Mouse (Mus musculus): Measurements from ENCODE around the gene Hipk4. TPM values are rescaled to one million over a fixed set of nuclear protein-coding genes. Genes with fewer than 3 reads are reported as not detected.

Hipk4 gene
- polyA plus RNA-seq, 1 experiment from 2014 or later: 0.87 TPM

DNA sequence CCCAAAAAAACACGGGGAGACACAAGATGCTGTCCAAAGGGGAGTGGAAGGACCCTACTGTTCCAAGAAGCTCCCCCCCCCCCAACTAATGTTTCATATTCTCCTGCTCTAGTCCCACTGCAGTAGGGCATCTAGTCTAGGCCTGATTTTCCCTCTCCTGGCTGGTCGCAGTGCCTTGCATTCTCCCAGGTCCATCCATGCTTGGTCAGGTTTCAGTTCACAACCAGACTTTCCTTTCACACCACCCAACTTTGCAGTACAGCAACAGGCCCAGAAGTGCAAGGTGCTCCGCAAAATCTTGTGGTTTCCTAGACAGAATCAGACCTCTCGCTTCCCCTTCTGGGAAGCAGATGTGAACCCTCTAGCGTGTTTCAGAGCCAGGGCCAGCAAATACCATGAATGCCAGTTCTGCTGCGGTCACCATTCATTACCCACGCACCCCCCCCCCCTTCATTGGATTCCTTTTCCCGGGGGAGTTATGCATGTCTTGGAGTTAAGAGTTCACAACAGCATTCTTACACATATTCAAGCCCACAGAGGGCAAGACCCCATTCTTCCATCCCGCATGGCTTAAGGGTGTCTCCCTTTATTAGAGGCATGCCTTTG lies 16.2 kb upstream of the Hipk4 start:
- Histone ChIP-seq H3K36me3 (no peaks in the 10 kb centered on the region), H3K9ac (no peak overlapping the region), H3K4me3 (peak overlapping the region; percentile 59), H3K4me2 (replicated peaks) (peak overlapping the region; percentile 63), H3K4me1 (peaks cover 18% of the 10 kb centered on the region), H3K27ac (peak overlapping the region; percentile 99), H3K9me3 (no peaks in the 10 kb centered on the region), H3K27me3 (no peaks in the 10 kb centered on the region)
- no peak for ATAC-seq (ENCODE audit: low FRiP score, low read depth)
- 33% methylated on average over 9 of the region's 9 CpGs for WGBS

DNA sequence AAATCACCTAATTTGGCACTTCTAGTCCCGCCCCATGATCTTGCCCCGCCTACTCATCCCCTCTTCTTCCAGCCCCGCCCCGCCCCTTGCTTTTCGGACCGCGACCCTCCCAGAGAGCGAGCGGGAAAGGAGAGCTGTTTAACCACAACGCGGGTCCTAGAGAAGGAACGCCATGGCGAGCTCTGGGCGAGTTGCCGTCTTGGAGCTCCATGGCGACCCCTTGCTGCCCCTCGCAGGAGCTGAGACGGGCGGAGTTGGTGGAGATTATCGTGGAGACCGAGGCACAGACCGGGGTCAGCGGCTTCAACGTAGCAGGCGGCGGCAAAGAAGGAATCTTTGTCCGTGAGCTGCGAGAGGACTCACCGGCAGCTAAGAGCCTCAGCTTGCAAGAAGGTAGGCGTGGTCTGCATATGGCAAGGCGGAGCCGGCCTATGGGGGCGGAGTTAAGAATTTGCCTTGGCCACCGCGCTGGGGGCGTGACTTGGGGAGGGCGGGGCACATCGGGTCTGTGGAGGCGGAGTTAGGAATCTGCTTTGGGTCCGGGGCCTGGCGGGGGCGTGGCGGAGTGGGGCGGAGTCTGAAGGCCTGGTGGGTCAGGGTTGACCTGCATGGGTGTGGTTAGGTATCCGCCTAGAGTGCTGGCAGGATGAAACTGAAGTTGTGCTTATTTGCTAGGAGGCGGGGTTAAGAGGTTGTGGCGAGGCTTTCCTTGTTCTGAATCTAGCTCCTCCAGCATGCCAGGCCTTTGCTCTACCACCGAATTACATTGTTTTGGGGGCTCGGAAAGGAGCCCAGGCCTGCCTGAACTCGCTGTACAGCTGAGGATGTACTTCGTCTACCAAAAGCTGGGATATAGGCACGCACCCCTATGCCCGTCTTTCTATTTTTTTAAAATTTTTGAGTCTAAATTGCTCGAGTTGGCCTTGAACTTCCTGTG lies 15.1 kb upstream of the Hipk4 start:
- no peaks in the 10 kb centered on the region for H3K36me3 ChIP-seq
- ATAC-seq (ENCODE audit: low FRiP score, low read depth): peak; percentile 90
- H3K9ac ChIP-seq: peak overlapping the region; percentile 75
- no peaks in the 10 kb centered on the region for H3K9me3 ChIP-seq
- peak overlapping the region; percentile 59 for H3K4me3 ChIP-seq
- H3K27ac ChIP-seq: peak overlapping the region; percentile 99
- peak overlapping the region; percentile 63 for H3K4me2 ChIP-seq (replicated peaks)
- WGBS: under 1% methylated on average over 54 of the region's 54 CpGs
- H3K27me3 ChIP-seq: no peaks in the 10 kb centered on the region
- peaks cover 18% of the 10 kb centered on the region for H3K4me1 ChIP-seq

DNA sequence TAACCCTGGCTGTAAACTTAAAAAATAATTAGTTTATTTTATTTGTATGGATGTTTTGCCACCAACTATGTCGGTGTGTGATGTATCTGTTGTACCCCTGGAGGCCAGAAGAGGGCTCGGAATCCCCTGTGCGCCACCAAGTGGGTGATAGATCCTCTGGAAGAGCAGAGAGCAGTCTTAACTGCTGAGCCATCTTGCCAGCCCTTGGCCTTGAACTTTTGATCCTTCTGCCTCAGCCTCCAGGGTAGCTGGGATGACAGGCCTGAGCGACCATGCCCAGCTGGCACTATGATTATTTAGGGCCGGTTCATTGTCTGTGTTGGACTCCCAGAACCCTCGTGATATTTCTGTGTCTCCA lies 14.4 kb upstream of the Hipk4 start:
- Histone ChIP-seq H3K9me3 (no peaks in the 10 kb centered on the region), H3K4me2 (replicated peaks) (peak overlapping the region; percentile 63), H3K27me3 (no peaks in the 10 kb centered on the region), H3K4me1 (peaks cover 18% of the 10 kb centered on the region), H3K9ac (no peak overlapping the region), H3K27ac (peak overlapping the region; percentile 72; the same call in 1 of the 2 replicates), H3K36me3 (no peaks in the 10 kb centered on the region), H3K4me3 (peak overlapping the region; percentile 59)
- 21% methylated on average over 6 of the region's 6 CpGs for WGBS
- ATAC-seq (ENCODE audit: low FRiP score, low read depth): peak; percentile 10; the same call in 1 of the 2 replicates

DNA sequence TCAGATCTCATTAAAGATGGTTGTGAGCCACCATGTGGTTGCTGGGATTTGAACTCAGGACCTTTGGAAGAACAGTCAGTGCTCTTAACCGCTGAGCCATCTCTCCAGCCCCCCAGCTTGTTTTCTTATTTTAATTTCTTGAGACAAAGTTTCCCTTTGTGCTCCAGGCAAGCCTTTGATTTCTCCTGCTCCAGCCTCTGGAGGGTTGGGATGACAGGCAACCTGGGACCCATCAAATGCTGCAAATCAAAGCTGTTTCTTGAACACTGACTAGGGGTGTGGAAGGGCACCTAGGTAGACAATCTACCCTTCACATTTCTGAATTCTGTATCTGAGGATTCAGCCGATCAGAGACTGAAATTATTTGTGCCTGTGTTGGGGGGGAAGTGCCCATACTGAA lies 12.3 kb upstream of the Hipk4 start:
- no peaks in the 10 kb centered on the region for H3K36me3 ChIP-seq
- no peaks in the 10 kb centered on the region for H3K27me3 ChIP-seq
- no peak for ATAC-seq (ENCODE audit: low FRiP score, low read depth)
- H3K4me1 ChIP-seq: peaks cover 18% of the 10 kb centered on the region
- no peak overlapping the region for H3K4me2 ChIP-seq (replicated peaks)
- 91% methylated on average over 2 of the region's 2 CpGs for whole genome bisulfite sequencing
- H3K9me3 ChIP-seq: no peaks in the 10 kb centered on the region
- H3K27ac ChIP-seq: no peak overlapping the region
- H3K9ac ChIP-seq: no peak overlapping the region
- no peak overlapping the region for H3K4me3 ChIP-seq

DNA sequence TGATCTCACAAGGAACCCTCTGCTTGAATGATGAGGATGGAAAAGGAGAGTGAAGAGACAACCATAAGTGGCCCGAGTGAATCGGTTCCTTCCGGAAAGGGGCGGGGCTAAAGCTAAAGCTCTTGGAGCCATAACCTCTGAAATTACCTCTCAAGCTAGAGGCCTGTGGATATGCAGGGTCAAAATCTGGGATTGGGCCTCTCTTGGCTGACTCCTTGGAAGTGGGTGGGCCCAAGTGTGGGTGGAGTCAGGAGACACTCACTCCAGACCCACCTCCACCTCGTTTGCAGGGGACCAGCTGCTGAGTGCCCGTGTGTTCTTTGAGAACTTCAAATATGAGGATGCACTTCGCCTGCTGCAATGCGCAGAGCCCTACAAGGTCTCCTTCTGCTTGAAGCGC lies 8.1 kb upstream of the Hipk4 start:
- Histone ChIP-seq H3K4me2 (replicated peaks) (no peak overlapping the region), H3K27ac (no peak overlapping the region), H3K36me3 (peaks cover 27% of the 10 kb centered on the region), H3K27me3 (no peaks in the 10 kb centered on the region), H3K9me3 (no peaks in the 10 kb centered on the region), H3K4me3 (no peak overlapping the region), H3K4me1 (no peaks in the 10 kb centered on the region), H3K9ac (no peak overlapping the region)
- WGBS: 64% methylated on average over 9 of the region's 9 CpGs
- no peak for ATAC-seq (ENCODE audit: low FRiP score, low read depth)

DNA sequence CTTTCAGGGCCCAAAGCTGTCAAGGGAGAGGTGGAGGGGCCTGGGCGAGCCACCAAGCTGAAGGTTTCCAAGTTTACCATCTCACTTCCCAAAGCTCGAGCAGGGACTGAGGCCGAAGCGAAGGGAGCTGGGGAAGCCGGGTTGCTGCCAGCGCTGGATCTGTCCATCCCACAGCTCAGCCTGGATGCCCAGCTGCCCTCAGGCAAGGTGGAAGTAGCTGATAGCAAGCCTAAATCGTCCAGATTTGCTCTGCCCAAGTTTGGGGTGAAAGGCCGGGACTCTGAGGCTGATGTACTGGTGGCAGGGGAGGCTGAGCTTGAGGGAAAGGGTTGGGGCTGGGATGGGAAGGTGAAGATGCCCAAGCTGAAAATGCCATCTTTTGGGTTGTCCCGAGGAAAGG lies 4.8 kb upstream of the Hipk4 start:
- no peak overlapping the region for H3K9ac ChIP-seq
- H3K27me3 ChIP-seq: no peaks in the 10 kb centered on the region
- 84% methylated on average over 9 of the region's 9 CpGs for WGBS
- no peaks in the 10 kb centered on the region for H3K4me1 ChIP-seq
- H3K4me2 ChIP-seq (replicated peaks): no peak overlapping the region
- no peak overlapping the region for H3K27ac ChIP-seq
- H3K9me3 ChIP-seq: no peaks in the 10 kb centered on the region
- peaks cover 28% of the 10 kb centered on the region for H3K36me3 ChIP-seq
- no peak for ATAC-seq (ENCODE audit: low FRiP score, low read depth)
- no peak overlapping the region for H3K4me3 ChIP-seq

DNA sequence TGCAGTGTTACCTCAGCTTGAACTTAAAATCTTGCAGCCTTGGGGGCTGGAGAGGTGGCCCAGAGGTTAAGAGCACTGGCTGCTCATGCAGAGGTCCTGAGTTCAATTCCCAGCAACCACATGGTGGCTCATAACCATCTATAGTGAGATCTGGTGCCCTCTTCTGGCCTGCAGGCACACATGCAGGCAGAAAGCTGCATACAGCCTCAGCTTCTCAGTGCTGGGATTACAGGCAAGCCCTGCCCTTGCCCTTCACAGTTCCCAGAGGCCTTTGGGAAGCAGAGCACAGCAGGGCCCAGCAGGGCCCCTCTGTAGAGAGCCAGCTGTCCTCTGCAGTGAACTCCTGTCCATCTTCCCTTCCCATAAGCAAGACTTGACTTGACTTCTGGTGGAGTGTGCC lies 3.0 kb upstream of the Hipk4 start:
- Histone ChIP-seq H3K4me2 (replicated peaks) (no peak overlapping the region), H3K27me3 (no peaks in the 10 kb centered on the region), H3K9ac (no peak overlapping the region), H3K9me3 (no peaks in the 10 kb centered on the region), H3K4me1 (no peaks in the 10 kb centered on the region), H3K27ac (no peak overlapping the region), H3K4me3 (no peak overlapping the region), H3K36me3 (peaks cover 28% of the 10 kb centered on the region)
- no peak for ATAC-seq (ENCODE audit: low FRiP score, low read depth)

DNA sequence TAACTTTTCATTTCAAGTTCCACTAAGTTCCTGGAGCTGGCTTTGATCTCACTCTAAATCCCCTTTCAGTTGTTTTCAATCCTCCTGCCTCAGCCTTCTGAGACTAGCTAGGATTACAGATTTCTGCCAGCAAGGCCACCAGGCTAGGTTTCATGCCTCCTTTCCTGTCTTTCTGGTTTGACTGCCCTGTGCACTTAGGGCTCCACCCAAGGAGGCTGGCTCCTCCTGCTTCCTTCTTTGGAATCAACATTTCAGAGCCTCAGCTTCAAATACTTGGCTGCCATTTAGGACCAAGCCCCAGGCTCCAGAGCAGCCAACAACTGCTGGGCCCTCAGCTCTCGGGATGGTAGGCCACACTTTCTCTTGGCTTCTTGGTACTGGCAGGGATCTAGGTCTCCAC lies 2.5 kb upstream of the Hipk4 start:
- H3K4me2 ChIP-seq (replicated peaks): no peak overlapping the region
- no peak overlapping the region for H3K9ac ChIP-seq
- no peaks in the 10 kb centered on the region for H3K27me3 ChIP-seq
- H3K4me1 ChIP-seq: no peaks in the 10 kb centered on the region
- peaks cover 28% of the 10 kb centered on the region for H3K36me3 ChIP-seq
- ATAC-seq (ENCODE audit: low FRiP score, low read depth): no peak
- no peaks in the 10 kb centered on the region for H3K9me3 ChIP-seq
- 58% methylated on average over 1 of the region's 1 CpGs for WGBS
- no peak overlapping the region for H3K27ac ChIP-seq
- no peak overlapping the region for H3K4me3 ChIP-seq

DNA sequence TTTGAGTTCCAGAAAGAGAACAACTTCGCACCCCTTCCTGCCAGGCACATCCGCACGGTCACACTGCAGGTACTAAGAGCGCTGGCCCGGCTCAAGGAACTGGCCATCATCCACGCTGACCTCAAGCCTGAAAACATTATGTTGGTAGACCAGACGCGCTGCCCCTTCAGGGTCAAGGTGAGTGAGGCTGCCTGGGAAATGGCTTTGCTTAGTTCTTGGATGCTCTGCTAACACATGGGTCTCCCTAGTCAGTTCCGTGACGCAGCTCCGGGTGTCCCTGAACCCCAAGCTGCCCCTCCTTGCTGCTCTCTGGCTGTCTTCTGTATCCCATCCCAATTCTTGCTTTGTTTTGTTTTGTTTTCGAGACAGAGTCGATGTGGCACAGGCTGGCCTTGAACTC lies 738 bp downstream of the Hipk4 start:
- Histone ChIP-seq H3K9me3 (no peaks in the 10 kb centered on the region), H3K4me2 (replicated peaks) (no peak overlapping the region), H3K4me3 (no peak overlapping the region), H3K9ac (no peak overlapping the region), H3K27ac (no peak overlapping the region), H3K27me3 (no peaks in the 10 kb centered on the region), H3K4me1 (no peaks in the 10 kb centered on the region), H3K36me3 (peaks cover 9% of the 10 kb centered on the region)
- no peak for ATAC-seq (ENCODE audit: low FRiP score, low read depth)
- WGBS: 95% methylated on average over 13 of the region's 13 CpGs

DNA sequence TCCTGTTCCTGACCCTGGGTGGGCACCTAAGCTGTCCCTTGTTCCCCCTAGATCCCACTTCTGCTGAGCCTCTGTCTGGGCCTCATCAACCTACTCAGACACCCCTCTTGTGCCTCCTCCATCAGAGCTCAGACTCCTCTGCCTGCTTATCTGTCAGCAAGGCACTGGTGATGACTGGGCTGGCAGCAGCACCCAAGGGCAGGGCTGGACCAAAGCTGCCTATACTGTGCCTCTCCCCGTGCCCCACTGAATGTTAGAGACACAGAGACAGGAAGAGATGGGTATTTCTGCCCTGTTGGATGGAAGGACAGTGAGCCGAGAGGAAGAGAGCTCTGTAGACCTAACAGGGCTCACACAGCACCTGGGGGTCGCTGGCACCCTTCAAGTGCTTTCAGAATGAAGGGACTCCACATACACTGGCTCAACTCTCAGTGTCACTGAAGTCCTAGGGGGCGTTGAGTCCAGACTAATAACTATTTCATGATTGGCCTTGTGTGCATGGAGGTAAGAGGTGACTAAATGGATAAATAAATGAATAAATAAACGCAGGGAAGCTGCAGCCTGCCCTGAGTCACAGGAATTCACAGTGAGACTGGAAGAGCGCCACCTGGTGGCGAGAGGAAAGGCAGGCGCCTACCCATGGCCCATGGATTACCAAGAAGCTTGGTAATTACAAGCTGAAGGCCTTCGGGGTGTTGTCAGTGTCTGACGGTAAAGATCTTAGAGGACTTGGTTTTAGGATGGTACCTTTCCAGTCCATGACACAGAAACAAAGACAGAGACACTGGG lies 3.2 kb downstream of the Hipk4 start:
- H3K27ac ChIP-seq: no peak overlapping the region
- peaks cover 27% of the 10 kb centered on the region for H3K36me3 ChIP-seq
- no peaks in the 10 kb centered on the region for H3K9me3 ChIP-seq
- 25% methylated on average over 10 of the region's 10 CpGs for WGBS
- H3K4me1 ChIP-seq: no peaks in the 10 kb centered on the region
- H3K9ac ChIP-seq: peak overlapping the region; percentile 45; the same call in 1 of the 2 replicates
- ATAC-seq (ENCODE audit: low FRiP score, low read depth): peak; percentile 60
- no peak overlapping the region for H3K4me2 ChIP-seq (replicated peaks)
- no peaks in the 10 kb centered on the region for H3K27me3 ChIP-seq
- no peak overlapping the region for H3K4me3 ChIP-seq

DNA sequence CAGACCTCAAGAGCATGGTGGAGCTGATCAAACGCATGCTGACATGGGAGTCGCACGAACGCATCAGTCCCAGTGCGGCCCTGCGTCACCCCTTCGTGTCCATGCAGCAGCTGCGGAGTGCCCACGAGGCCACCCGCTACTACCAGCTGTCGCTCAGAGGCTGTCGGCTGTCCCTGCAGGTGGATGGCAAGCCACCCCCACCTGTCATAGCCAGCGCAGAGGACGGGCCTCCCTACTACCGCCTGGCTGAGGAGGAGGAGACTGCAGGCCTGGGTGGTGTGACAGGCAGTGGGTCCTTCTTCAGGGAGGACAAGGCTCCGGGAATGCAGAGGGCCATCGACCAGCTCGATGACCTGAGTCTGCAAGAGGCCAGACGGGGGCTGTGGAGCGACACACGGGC lies 6.0 kb downstream of the Hipk4 start:
- WGBS: 79% methylated on average over 21 of the region's 21 CpGs

DNA sequence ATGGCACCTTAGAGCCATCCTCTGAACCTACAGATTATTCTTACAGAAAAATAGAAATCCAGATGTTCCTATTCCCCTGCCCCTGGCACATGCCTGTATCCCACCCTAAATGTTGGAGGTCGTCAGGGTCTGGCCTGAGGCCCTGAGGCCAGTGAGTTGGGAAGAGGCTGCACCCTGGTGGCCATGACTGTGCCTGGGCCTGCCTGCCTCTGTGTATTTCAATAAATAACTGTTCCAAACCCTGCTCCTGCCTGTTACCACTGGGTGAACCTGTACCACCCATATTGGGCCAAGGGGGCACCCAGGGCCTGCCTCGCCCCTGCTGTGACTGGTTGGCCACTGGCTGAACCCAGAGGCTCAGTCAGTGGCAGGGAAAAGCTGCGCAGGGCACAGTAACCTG lies 7.9 kb downstream of the Hipk4 start:
- 66% methylated on average over 3 of the region's 3 CpGs for whole genome bisulfite sequencing
- no peaks in the 10 kb centered on the region for H3K27me3 ChIP-seq
- no peak overlapping the region for H3K9ac ChIP-seq
- peaks cover 72% of the 10 kb centered on the region for H3K36me3 ChIP-seq
- no peak overlapping the region for H3K4me2 ChIP-seq (replicated peaks)
- H3K9me3 ChIP-seq: no peaks in the 10 kb centered on the region
- H3K4me3 ChIP-seq: no peak overlapping the region
- no peak for ATAC-seq (ENCODE audit: low FRiP score, low read depth)
- H3K4me1 ChIP-seq: no peaks in the 10 kb centered on the region
- no peak overlapping the region for H3K27ac ChIP-seq

More for the DNA sequence above, 6.0 kb downstream of the Hipk4 start:
- H3K4me1 ChIP-seq: no peaks in the 10 kb centered on the region
- no peaks in the 10 kb centered on the region for H3K9me3 ChIP-seq
- H3K9ac ChIP-seq: no peak overlapping the region
- no peaks in the 10 kb centered on the region for H3K27me3 ChIP-seq
- H3K36me3 ChIP-seq: peaks cover 53% of the 10 kb centered on the region
- no peak overlapping the region for H3K27ac ChIP-seq
- no peak overlapping the region for H3K4me3 ChIP-seq
- H3K4me2 ChIP-seq (replicated peaks): no peak overlapping the region
- no peak; the same call in 1 of the 2 replicates for ATAC-seq (ENCODE audit: low FRiP score, low read depth)
